Mouse (Mus musculus) ovary, adult 18-20 months (tissue): Measurements from ENCODE around the gene Ephb1.

Experiments used
- DNase-seq: peaks from one replicate; pipeline ENCODE4 v3.0.0; 2022; ENCODE audit warnings: low spot score, mixed read lengths

The Ephb1 gene

GRCm38 (mm10) chr9:102352186-102353055 lies 2.1 kb downstream of the Ephb1 start:
- DNase-seq = no peak

GRCm38 (mm10) chr9:102351721-102352120 lies 2.8 kb downstream of the Ephb1 start:
- no peak for DNase-seq

GRCm38 (mm10) chr9:102351221-102351620 lies 3.3 kb downstream of the Ephb1 start:
- DNase-seq = no peak

- no peak for DNase-seq
Measured at GRCm38 (mm10) chr9:102350696-102351095, 3.8 kb downstream of the Ephb1 start.

- no peak for DNase-seq
Measured at GRCm38 (mm10) chr9:102350076-102350475, 4.4 kb downstream of the Ephb1 start.

GRCm38 (mm10) chr9:102346801-102347200 lies 7.7 kb downstream of the Ephb1 start:
- DNase-seq = no peak

- DNase-seq = no peak
Measured at GRCm38 (mm10) chr9:102345474-102345873, 9.0 kb downstream of the Ephb1 start.

GRCm38 (mm10) chr9:102345047-102345446 lies 9.4 kb downstream of the Ephb1 start:
- no peak for DNase-seq

GRCm38 (mm10) chr9:102344086-102344930 lies 10.2 kb downstream of the Ephb1 start:
- DNase-seq = no peak

GRCm38 (mm10) chr9:102343061-102343460 lies 11.4 kb downstream of the Ephb1 start:
- DNase-seq = no peak

- DNase-seq = no peak
Measured at GRCm38 (mm10) chr9:102342026-102342425, 12.5 kb downstream of the Ephb1 start.

GRCm38 (mm10) chr9:102340768-102341167 lies 13.7 kb downstream of the Ephb1 start:
- DNase-seq = no peak

- DNase-seq = no peak
Measured at GRCm38 (mm10) chr9:102335571-102336282, 18.8 kb downstream of the Ephb1 start.

GRCm38 (mm10) chr9:102330266-102331060 lies 24.0 kb downstream of the Ephb1 start:
- no peak for DNase-seq

- DNase-seq = no peak
Measured at GRCm38 (mm10) chr9:102327625-102328150, 26.8 kb downstream of the Ephb1 start.

GRCm38 (mm10) chr9:102315436-102315835 lies 39.1 kb downstream of the Ephb1 start:
- no peak for DNase-seq

- no peak for DNase-seq
Measured at GRCm38 (mm10) chr9:102314795-102315194, 39.7 kb downstream of the Ephb1 start.

GRCm38 (mm10) chr9:102310431-102310830 lies 44.1 kb downstream of the Ephb1 start:
- DNase-seq = no peak

- no peak for DNase-seq
Measured at GRCm38 (mm10) chr9:102309278-102309677, 45.2 kb downstream of the Ephb1 start.

GRCm38 (mm10) chr9:102307656-102308055 lies 46.8 kb downstream of the Ephb1 start:
- no peak for DNase-seq
